Mouse (Mus musculus) frontal cortex, adult 2 months (tissue): ENCODE results near the gene Twnk. TPM values are rescaled to one million over a fixed set of nuclear protein-coding genes. Genes with fewer than 3 reads are reported as not detected.

Experiments used
- DNase-seq, 2 experiments: peaks; one replicate each; pipeline ENCODE4 v3.0.0; 2022; ENCODE audit warnings: low spot score in 1 of 2; ENCODE audit errors: extremely low spot score in 1 of 2
- polyA plus RNA-seq: library from polyadenylated mRNA; depleted of rRNA; stranded (reverse); fragments of >200 nt; gene quantifications from 2 replicates; pipeline ENCODE4 v1.2.3, GENCODE M21; 2012; rRNA removed

Twnk gene
- polyA plus RNA-seq, 1 experiment = 11.3 TPM

GRCm38 (mm10) chr19:45047417-45047934, 42.0 kb downstream of the Twnk start, which contains the start of gene Sfxn3:
TSS of gene Sfxn3 (plus strand) at chr19:45047503.
- DNase-seq = peak; percentile 91 to 93

DNA sequence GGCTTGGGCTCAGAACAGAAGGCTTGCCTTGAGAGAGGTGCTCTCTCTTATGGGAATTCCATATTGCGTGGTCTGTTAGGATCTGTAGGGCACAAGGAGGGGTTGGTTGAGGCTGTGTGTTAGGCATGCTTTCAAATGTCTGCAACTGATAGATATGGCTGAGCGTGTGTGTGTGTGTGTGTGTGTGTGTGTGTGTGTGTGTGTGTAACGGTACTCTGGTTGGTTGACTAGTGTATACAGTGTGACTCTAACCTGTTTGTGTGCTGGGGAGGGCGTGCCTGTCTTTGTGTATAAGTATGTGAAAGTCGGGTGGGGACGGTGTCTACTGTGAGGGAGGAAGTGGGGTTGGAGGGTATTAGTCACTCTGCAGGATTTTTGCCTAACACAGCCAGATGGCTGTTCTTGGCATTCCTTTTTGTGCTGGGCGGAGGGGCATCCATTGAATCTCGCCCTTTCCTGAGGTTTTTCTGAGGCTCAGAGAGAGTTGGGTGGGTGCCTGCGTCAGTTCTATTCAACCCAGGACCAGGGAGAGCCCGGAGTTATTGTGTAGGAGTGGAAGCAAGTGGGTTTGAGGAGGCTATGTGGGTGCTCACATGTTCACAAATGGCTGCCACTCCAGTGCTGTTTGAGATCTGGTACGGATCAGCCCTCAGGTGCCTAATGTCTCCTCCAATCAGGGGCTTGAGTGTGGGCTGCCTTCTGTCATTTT, 42.6 kb downstream of the Twnk start:
- peak; percentile 90 to 92 for DNase-seq

- DNase-seq = no peak
Observed at GRCm38 (mm10) chr19:45048644-45049365, 43.3 kb downstream of the Twnk start.

- DNase-seq = no peak
Observed at GRCm38 (mm10) chr19:45049523-45049922, 44.1 kb downstream of the Twnk start.

GRCm38 (mm10) chr19:45053451-45053850, 48.0 kb downstream of the Twnk start:
- DNase-seq = no peak

DNA sequence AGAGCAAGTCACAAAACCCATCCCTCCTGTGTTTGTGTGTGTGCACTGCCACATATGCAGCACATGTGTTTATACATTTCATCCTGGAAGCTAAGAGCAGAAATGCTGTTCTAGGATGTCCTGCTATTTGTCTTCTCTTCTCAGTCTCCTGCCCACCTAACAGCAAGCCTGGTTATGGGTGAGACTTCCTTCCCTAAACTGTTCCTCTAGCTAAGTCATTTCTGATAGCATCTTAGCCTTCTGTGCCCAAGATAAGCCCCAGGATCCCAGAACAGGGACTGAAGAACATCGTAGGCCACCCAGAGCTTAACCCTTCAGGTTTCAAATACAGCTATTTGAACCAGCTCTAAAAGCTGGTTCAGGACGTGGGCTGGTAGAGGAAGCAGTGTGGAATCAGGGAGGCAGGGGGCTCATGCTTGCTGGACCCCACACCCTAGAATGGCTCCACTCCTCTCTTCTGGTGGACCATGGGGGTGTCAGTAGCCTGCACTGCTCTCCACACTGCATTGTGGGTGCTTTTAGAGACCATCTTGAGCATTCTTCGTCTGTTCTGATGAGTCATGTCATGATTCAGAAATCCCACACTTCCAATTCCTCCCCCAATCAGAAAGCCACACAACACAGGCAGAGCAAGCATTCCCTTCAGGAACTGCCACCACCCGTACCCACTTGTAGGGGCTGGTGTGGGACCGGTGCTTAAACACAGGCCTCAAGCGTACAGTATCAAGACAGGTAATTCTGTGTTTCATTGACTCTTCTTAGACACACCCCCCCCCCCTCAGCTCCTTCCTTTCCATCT, 49.6 kb downstream of the Twnk start:
- DNase-seq = peak; percentile 41 to 77

DNA sequence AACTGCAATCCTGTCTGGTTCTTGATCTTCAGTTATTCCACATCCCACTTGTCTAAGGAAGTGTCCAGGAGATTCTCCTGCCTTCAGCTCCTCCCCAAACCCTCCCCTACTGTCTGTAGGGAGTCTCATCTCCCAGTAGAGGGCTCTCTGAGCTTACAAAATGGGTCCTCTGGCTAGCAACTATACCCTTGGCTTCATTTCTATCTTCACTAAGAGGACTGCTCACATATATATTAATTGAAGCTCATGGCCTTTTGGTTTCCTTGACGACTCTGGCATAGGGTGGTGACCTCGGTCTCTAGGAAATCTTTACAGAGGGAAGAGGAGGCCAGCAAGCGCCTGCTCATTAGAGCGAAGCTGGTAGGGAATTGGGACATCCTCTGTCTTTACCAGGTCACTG, 50.9 kb downstream of the Twnk start:
- DNase-seq = peak in 1 of 2 experiments; percentile 71

DNA sequence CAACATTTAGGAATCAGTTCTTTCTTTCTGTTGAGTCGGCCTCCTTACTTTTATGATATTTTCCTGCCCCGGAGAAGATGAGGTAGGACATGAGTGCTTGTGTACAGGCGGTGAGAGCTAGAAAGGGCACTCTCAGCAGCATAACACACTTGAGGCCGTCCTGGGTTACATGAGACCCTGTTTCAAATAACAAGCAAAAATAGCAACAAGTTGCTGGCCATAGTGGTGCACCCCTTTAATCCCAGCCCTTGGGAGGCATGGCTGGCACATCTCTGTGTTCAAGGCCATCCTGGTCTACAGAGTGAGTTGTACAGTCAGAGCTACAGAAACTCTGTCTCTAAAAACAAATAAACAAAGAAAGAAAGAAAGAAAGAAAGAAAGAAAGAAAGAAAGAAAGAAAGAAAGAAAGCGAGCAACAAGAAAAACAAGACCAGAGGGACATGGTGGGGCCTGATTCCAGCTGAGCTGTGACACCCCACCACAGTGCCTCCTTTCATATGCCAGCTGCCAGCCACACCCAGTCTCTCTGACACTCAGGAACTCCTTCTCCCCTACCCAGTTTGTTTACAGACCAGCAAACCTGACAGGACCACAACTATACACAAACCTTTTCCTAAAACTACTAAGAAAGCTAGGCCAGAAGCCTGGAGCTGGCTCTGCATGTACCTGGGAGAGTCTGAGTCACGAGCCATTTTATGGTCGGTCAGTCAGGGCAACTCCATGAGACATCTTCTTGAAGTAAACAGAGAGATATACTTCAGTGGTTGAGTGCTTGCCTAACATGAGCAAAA, 51.6 kb downstream of the Twnk start:
- no peak for DNase-seq

DNA sequence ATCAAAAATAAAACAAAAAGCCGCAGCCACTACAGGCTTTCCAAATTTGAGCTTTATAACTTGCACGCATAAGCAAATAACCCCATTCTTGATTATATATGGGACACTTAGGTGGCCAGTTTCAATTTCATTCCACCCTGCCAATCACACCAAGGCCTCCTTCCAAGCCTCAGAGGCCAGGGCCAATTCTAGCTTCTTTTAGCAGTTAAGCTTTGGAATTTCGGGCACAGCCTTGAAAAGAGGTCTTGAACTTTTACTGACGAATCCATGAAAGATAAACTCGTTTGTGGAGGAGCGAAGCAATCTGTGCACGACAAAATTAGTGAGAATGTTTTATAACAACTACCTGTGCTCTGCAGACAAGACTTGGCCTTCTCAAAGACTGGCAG, 52.3 kb downstream of the Twnk start:
- DNase-seq = no peak

DNA sequence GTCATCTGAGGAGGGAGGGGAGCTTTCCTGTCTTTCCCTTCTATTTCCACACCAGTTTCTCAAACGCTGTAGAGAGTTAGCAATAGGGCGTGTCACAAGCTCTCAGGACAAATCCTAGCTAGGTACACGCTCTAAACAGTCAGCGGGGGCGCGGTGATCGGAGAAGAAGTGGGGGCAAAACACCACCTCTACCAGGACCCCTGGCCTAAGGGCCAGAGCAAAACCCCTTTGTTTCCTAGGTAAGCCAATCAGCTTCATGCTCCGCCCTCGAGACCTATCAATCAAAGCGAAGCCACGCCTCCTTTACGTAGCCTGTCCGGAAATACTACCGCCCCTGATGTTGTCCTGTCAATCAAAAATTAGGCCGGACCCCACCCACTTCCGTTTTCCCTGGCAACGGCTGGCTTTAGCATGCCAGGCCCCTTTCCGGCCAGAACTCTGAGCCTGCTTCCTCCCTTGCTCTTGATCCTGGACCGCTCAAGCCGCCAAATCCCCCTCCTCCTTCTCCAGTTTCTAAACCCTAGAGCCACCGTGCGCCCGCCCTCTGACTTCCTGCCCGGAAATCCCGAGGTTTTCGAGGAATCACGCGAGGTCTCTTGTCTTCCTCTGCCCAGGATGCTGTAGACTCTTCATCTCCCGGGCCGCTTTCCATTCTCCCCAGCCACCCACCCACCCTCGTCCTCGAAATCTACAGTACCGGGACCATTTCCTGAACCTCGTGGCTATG, 52.8 kb downstream of the Twnk start:
- peak; percentile 91 to 94 for DNase-seq

- DNase-seq = no peak
Observed at GRCm38 (mm10) chr19:45058841-45059240, 53.4 kb downstream of the Twnk start.

Other genes with a start within 250 kb of the Twnk start
- 0.06 and 0.11 TPM in 2 replicates for gene Pax2, start 249.6 kb upstream of the Twnk start, polyA plus RNA-seq
- 39.7 and 46.4 TPM in 2 replicates for gene Slf2, start 74.5 kb upstream of the Twnk start, polyA plus RNA-seq
- 52.4 and 53.9 TPM in 2 replicates for gene Sema4g, start 16.6 kb upstream of the Twnk start, polyA plus RNA-seq
- 73.3 and 80.2 TPM in 2 replicates for gene Mrpl43, start 779 bp downstream of the Twnk start, polyA plus RNA-seq
- gene Lzts2, start 8.8 kb downstream of the Twnk start, polyA plus RNA-seq = 34.7 and 37.1 TPM in 2 replicates
- 7.6 and 7.7 TPM in 2 replicates for gene Pdzd7, start 40.1 kb downstream of the Twnk start, polyA plus RNA-seq
- gene Sfxn3, start 41.8 kb downstream of the Twnk start, polyA plus RNA-seq = 103 and 108 TPM in 2 replicates
- gene Kazald1, start 69.6 kb downstream of the Twnk start, polyA plus RNA-seq = 4.3 and 5.3 TPM in 2 replicates
- gene Tlx1, start 145.0 kb downstream of the Twnk start, polyA plus RNA-seq = not detected in 2 replicates
- not detected in 2 replicates for gene Lbx1, start 230.1 kb downstream of the Twnk start, polyA plus RNA-seq